Mouse (Mus musculus) lung, adult 2 months (tissue): Measurements from ENCODE around the gene Vps8. TPM values are rescaled to one million over a fixed set of nuclear protein-coding genes. Genes with fewer than 3 reads are reported as not detected.

Source experiments
- DNase-seq: peaks from one replicate; pipeline ENCODE4 v3.0.0; 2022
- H3K4me1 ChIP-seq: fragments of 200-500 bp; 2 replicates; pipeline ENCODE4 v1.6.1; 2011; ENCODE audit warnings: low read length; ENCODE audit not compliant: control insufficient read depth, insufficient read depth
- H3K4me3 ChIP-seq: fragments of 200-500 bp; replicated peaks from 2 replicates; pipeline ENCODE3; 2011; ENCODE audit warnings: low read depth, mild to moderate bottlenecking, control low read depth, low read length; ENCODE audit errors: extremely low read depth
- CTCF ChIP-seq: fragments of 200-500 bp; IDR thresholded peaks from 2 replicates; pipeline ENCODE4 v1.5.1; 2011; ENCODE audit warnings: mild to moderate bottlenecking, low read length, control low read depth; ENCODE audit not compliant: insufficient read depth
- POLR2A ChIP-seq: fragments of 200-500 bp; IDR thresholded peaks from 2 replicates; pipeline ENCODE4 v1.6.1; 2011; ENCODE audit warnings: low read depth, mild to moderate bottlenecking, control low read depth, low read length, borderline replicate concordance; ENCODE audit errors: extremely low read depth
- WGBS: fragments of 180-500 bp; shearing (Covaris S2); methylation state at CpG from one replicate; pipeline ENCODE4 v1.1.7; 2018; 5-methylcytosine and 5-hydroxymethylcytosine counted together
- polyA plus RNA-seq: library from polyadenylated mRNA; depleted of rRNA; stranded (reverse); fragments of >200 nt; gene quantifications from 2 replicates; pipeline ENCODE4 v1.2.3, GENCODE M21; 2012; rRNA removed

The Vps8 gene
- polyA plus RNA-seq, 1 experiment: 13.9 TPM

GRCm38 (mm10) chr16:21689141-21689540 lies 266.2 kb downstream of the Vps8 start:
- TF ChIP-seq POLR2A: no peak
- no peak for TF ChIP-seq CTCF
- DNase-seq: no peak
- H3K4me1 ChIP-seq: peaks cover 15% of the 10 kb centered on the region
- no peak overlapping the region for H3K4me3 ChIP-seq
- 69% methylated on average over 5 of the region's 5 CpGs for WGBS

GRCm38 (mm10) chr16:21690216-21690755 lies 267.4 kb downstream of the Vps8 start:
- TF ChIP-seq CTCF (no peak), POLR2A (no peak)
- 61% methylated on average over 5 of the region's 5 CpGs for WGBS
- Histone ChIP-seq H3K4me3 (no peak overlapping the region), H3K4me1 (peaks cover 15% of the 10 kb centered on the region)
- no peak for DNase-seq

GRCm38 (mm10) chr16:21693981-21694462 lies 271.1 kb downstream of the Vps8 start:
- peak; percentile 67 for DNase-seq
- H3K4me3 ChIP-seq: peak overlapping the region; percentile 94
- under 1% methylated on average over 45 of the region's 45 CpGs for WGBS
- H3K4me1 ChIP-seq: peaks cover 15% of the 10 kb centered on the region
- TF ChIP-seq CTCF (no peak), POLR2A (peak; percentile 46; the same call in 1 of the 2 replicates)

Other genes with a start within 250 kb of the Vps8 start
- gene Ephb3, start 218.4 kb upstream of the Vps8 start, polyA plus RNA-seq: 43.9 and 50.5 TPM in 2 replicates